Mouse (Mus musculus): Measurements from ENCODE around the gene Zfp335.
"Not testable (repeated sequence)": the region's sequence is repeated elsewhere in the genome, so short reads cannot be mapped to it uniquely, and the experiment has no call there.

The Zfp335 gene

DNA sequence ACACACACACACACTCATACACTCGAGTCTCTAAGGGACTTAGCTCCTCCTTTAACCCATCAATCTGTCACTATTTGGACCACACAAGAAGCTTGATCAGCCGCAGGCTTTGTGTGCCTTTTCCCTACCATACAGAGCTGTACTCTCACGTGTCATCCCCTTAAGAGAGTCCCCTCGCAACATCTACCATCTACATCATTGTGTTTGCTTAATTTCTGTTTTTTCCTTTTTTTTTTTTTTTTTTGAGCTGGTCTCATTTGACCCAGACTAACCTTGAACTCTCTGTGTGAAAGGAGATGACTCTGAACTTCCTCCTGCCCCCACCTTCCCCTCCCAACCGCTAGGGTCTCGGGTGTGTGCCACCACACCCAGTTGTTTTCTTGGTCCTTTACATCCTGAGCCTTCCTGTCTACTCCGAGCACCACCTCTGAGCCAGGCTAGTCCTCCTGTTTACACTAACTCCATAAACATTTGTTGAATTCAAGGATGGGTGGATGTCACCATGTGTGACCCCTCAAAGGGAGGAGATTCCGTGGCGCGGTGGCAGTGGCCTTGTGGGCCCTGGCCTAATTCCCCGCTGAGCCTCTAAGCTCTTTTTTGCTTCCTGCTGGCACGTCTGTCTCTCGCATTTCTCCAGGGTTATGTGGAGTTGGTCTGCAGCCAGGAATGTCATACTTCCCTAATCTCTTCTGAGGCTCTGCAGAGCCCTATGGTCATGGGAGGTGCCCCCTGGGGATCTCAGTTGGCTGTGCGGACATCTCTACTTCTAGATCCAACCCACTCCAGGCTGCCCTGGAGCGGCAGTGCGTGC lies 44.6 kb downstream of the Zfp335 start:
- DNase-seq (ENCODE audit: low spot score): peak; percentile 78

- DNase-seq (ENCODE audit: low spot score): no peak
Observed at GRCm38 (mm10) chr2:164864593-164864992, 47.0 kb downstream of the Zfp335 start.

GRCm38 (mm10) chr2:164863411-164863810 lies 48.1 kb downstream of the Zfp335 start:
- not testable (repeated sequence) for DNase-seq (ENCODE audit: low spot score)

DNA sequence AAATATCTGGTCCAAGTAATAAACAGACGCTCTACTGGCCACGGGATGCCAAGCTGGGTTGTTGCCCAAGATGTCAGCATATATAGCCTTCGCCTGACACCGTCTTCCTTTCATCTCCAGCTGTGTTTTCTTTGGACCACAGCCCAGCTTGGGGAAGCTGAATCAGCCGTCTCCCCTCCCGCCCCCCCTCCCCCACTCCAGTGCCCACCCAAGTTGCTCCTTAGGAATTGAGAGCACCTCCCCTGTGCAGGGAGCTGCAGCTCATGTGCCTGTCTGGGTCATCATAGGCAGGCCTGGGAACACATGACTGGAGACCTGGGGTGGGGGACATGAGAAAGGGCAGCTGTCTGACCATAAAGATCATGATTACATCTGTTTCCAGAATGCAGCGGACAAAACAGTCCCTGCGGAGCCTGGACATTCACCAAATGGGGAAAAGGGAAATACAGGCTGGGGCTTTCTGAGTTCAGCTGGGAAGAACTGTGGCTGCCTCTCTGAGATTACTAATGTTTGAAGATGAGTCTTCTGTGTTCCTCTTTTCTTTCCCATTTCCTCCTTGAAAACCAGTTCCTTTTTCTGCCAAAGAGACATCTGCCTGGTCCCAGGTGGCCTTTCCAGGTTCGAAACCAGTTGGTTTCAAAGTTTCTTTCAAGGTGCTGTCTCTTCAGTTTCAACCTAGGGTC lies 49.2 kb downstream of the Zfp335 start:
- DNase-seq (ENCODE audit: low spot score): peak; percentile 81

GRCm38 (mm10) chr2:164861094-164861493 lies 50.5 kb downstream of the Zfp335 start:
- no peak for DNase-seq (ENCODE audit: low spot score)

DNA sequence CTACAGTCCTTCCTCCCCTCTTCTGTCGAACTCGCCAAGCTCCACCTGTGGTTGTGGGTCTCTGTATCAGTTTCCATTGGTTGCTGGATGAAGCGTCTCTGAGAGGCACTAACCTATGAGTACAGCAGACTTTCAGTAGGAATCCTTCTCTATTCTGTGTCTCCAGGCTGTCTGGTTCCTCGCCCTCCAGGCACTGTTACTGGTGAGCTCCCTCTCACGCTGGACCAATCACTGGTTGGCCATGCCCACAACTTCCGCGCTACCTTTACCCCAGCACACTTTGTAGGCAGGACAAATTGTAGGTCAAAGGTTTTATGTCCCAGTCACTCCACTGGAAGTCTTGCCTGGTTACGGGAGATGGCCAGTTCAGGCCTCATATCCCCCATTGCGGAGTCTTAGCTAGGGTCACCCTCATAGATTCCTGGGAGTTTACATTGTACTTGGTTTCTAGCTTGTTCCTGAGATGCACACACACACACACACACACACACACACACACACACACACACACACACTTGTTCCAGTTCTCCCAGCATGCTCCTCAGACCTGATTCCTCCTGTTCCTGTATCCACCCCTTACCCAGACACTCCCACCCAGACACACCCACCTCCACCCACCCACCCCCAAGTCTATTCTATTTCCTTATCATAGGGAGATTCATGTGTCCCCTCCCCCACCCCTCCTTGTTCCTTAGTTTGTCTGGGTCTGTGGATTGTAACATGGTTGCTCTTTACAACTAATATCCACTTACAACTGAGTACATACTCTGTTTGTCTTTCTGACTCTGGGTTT lies 51.7 kb downstream of the Zfp335 start:
- no peak for DNase-seq (ENCODE audit: low spot score)

DNA sequence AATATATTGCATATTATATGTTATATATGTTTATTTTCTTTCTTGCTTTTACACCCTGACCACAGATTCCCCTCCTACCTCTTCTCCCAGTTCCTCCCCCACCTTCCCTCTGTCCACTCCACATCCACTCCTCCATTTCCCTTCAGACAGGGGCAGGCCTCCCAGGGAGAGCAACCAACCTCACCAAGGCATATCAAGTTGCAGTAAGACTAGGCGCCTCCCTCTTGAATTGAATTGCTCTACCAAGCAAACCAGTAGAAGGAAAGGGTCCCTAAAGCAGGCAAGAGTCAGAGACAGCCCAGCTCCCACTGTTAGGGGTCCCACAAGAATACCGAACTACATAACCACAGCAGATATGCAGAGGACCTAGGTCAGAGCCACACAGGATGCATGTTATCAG lies 52.4 kb downstream of the Zfp335 start:
- no peak for DNase-seq (ENCODE audit: low spot score)

- no peak for DNase-seq (ENCODE audit: low spot score)
Observed at GRCm38 (mm10) chr2:164857842-164858553, 53.6 kb downstream of the Zfp335 start.

DNA sequence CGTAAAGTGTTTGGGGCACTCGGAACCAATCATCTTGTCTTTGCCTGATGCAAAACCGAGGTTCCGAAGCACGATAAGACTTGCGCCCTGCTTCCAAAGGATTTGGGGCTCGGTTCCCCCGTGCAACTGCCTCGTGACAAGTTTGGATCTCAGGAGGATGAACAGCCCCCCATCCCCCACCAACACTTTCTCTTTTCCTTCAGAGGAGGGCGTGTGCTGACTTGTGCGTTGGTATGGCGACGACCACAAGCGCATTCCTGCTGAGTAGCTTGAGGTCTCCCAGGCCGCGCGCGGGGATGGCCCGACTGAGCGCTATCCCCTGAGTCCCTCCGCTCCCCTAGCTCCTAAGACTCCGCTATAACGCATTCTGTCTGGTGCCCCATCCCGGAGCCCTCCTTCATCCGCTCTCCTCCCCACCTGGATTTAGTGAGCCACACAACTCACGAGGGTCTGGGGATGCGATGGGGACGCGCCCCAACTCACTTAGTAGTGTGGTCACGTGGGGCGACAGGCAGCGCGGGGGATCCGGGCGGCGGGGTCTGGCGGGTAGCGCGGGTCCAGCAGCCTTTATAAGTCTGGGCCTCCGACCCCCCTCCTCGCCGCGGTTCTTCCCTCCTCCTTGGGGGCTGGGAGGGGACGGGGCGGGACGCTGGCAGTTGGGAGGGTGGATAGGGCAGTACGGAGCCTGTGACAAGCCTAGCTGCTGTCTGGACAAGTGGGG lies 54.3 kb downstream of the Zfp335 start, which contains the start of gene Pltp:
Pltp (minus strand) TSS at position 611 of the 721 bp plus-strand sequence.
- DNase-seq (ENCODE audit: low spot score): peak; percentile 78

DNA sequence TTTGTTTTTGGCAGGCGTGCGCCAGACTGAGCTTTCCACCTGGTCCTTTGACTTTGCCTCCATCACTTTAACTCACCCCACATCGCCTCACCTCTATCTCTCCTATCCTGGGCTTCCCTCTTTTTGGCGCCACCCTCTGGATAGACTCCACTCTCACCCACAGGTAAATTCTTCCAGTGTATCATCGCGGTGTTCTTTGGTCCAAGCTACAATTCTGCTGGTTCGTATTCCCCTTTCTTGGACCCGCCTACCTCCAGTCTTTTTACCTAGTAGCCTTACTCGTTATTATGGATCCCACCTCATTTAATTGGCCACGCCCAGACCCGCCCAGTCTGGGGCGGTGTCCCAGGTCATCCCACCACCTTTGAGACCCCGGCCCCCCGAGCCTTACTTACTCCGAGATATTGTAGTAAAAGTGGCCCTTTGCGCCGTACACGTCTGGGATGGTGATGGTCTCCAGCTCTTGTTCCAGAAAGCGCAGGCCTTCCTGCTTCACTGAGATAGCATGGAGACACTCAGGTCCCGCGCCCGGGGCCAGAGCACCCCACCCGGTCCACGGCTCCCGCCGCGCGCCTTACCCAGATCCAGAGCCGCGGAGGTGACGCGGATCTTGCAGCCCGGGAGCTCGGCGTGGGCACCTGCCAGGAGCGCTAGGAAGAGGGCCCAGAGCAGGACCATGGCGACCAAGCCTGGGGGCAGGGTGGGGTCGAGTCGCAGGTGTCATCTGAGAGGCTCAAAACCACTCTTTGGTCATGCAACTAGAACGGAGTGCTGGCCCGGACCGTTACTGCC lies 55.1 kb downstream of the Zfp335 start:
- DNase-seq (ENCODE audit: low spot score): no peak

DNA sequence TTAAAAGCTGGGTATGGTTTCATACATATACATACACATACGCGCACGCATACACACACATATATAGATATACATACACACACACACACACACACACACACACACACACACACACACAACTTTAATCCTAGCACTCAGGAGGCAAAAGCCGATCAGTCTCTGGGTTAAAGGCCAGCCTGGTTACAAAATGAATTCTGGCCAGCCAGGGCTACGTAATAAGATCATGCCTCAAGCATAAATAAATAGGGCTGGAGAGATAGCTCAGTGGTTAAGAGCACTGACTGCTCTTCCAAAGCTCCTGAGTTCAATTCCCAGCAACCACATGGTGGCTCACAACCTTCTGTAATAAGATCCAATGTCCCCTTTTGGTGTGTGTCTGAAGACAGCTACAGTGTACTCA lies 56.0 kb downstream of the Zfp335 start:
- DNase-seq (ENCODE audit: low spot score): not testable (repeated sequence)

DNA sequence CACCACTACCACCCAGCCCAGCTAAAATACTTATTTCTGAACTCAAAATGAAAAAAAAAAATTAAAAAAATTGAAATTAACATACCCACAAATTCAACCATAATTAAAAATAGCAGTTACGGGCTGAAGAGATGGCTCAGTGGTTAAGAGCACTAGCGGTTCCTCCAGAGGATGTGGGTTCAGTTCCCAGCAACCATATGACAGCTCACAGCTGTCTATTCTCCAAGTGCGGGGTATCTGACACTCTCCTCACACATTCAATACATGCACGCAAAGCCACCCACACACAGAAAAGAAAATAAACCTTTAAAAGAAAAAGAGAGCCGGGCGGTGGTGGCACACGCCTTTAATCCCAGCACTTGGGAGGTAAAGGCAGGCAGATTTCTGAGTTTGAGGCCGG lies 61.5 kb downstream of the Zfp335 start:
- no peak for DNase-seq (ENCODE audit: low spot score)

DNA sequence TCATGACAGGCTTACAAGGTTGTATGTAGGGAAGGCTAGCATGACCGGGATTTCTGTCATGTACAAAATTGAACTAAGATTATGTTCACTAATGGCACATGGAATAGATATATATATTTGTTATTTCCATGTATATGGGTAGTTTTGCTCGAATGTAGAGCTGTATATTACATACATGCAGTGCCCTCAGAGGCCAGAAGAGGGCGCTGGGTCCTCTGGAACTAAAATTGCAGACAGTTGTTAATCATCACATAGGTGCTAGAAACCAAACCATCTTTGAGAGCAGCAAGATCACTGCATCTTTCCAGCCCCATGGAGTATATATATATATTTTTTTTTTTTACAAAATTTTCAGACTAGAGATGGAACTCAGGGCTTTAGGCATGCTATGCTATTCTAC lies 65.8 kb downstream of the Zfp335 start:
- DNase-seq (ENCODE audit: low spot score): no peak
